Mouse (Mus musculus) heart, postnatal 4 days (tissue): ENCODE data around the gene Arhgap22. TPM values are rescaled to one million over a fixed set of nuclear protein-coding genes. Genes with fewer than 3 reads are reported as not detected.

Experiments used
- DNase-seq: peaks from one replicate; pipeline ENCODE4 v3.0.0; 2021
- total RNA-seq, 2 experiments: library from RNA; stranded (reverse); gene quantifications; 2 replicates each; pipeline ENCODE4 v1.2.3; 2021

Gene Arhgap22
- total RNA-seq, 2 experiments from 2014 or later = 2.1 to 3.0 TPM

- no peak for DNase-seq
These were observed 120.6 kb downstream of the Arhgap22 start for GRCm38 (mm10) chr14:33334402-33334801.

DNA sequence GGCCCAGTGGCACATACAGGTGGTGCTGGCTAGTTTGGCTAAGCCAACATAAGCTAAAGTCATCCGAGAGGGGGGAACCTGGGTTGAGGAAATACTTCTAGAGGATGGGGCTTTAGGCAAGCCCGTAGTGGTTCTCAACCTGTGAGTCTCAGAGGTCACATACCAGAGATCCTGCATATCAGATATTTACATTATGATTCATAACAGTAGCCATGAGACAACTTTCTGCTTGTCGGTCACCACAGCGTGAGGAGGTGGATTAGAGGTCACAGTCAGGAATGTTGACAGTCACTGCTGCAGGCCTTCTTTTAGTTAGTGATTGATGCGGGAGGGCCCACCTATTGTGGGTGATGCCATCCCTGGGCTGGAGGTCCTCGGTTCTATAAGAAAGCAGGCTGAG lies 121.9 kb downstream of the Arhgap22 start:
- DNase-seq = no peak

GRCm38 (mm10) chr14:33338684-33339083 lies 124.9 kb downstream of the Arhgap22 start:
- no peak for DNase-seq

DNA sequence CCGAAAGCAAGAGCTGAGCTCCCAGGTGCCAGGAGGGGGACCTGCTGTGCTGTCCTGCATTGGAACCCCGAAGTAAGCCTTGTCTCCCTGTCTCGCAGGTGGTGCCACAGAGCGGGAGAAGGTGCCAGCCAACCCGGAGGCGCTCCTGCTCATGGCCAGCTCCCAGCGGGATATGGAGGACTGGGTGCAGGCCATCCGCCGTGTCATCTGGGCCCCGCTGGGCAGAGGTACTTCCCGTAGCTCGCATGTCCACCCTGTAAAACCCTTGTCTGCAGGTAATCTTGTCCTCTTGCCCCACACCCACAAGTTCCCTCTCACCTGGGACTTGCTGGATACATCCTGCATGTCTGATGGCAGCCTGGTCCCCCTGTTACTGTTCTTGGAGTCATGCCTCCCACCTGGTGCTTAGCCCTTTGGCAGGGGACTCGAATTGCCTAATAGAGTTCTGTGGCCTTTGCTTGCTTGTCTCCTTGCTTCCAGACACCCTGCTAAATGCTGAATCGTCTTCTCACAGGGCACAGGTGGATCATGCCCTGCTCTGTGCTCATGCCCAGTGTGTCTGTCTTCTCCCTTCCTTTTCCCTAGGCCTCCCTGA lies 129.4 kb downstream of the Arhgap22 start:
- DNase-seq = no peak

- DNase-seq = no peak
These were observed 132.7 kb downstream of the Arhgap22 start for GRCm38 (mm10) chr14:33346546-33346945.

DNA sequence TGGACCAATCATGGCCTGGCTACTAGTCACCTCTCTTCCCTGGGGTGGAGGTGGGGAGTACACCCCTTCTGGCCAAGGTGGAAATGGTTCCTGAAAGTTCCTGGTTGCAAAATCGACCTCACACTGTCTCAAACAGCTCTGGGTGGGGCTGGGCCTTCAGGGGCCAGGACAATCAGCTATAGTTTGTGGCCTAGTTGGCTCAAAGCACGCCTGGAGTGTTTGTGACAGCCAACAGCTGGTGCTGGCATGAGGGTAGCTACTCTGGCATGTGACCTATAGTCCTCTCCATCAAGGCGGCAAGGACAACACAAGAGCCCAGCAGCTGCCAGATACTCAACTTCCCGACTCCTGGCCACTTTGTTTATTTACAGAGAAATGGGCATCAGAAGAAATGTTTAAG lies 133.9 kb downstream of the Arhgap22 start:
- DNase-seq = peak; percentile 25

DNA sequence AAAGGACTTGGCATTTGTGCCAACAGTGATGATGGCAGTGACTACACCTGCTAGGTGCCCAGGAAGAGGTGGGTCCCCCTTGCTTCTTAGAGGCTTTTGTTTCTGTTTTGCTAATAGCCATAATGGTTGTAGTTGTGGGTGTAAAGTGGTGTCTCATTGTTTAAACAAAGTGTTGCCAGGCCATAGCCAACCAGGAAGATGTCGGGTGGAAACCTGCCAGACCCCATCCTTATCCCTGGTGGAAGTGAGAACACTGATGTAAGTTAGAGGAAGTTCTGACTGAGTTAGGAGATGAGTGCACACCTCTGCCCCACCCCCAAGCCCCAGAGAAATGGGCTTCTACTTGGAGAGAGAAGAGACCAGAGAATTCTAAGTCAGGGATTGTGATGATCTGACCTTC lies 134.3 kb downstream of the Arhgap22 start:
- DNase-seq = no peak

- DNase-seq = no peak
These were observed 137.2 kb downstream of the Arhgap22 start for GRCm38 (mm10) chr14:33351019-33351418.

GRCm38 (mm10) chr14:33351984-33352722 lies 138.3 kb downstream of the Arhgap22 start:
- no peak for DNase-seq

GRCm38 (mm10) chr14:33352890-33353289 lies 139.1 kb downstream of the Arhgap22 start:
- DNase-seq = no peak

- no peak for DNase-seq
These were observed 141.4 kb downstream of the Arhgap22 start for GRCm38 (mm10) chr14:33355276-33355675.

DNA sequence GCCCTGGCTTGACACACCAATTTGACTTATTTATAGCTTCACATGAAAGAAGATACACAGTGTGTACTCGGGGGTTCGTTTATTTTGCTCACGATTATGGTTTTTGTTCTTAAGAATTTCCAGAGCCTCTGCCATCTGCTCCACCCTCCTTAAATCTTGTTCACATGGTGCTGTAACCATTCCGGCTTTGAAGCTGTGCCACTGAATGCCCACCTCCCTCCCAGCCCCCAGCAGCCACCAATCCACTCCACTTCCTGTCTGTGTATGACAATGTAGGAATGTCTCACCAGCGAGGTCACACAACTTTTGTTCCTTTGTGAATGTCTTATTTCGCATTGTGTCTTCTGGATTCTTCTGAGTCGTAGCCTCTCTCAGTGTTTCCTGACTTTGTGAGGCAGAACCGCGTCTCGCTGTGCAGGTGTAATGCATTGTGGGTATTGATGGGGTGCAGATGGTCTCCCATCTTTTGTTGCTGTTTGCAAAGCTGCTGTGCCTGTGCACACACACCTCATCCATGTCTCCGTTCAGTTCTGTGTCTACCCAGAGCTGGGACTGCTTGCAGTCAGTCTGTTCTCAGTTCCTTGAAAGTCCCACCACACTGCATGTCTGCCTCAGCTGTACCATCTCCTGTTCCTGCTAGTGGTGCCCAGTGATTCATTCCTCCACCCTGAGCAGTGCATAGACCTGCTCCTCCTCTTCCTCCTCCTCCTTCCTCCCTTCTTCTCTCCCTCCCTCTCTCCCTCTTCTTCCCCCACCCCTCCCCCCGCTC lies 144.0 kb downstream of the Arhgap22 start:
- no peak for DNase-seq

- DNase-seq = no peak
These were observed 145.1 kb downstream of the Arhgap22 start for GRCm38 (mm10) chr14:33358891-33359290.

DNA sequence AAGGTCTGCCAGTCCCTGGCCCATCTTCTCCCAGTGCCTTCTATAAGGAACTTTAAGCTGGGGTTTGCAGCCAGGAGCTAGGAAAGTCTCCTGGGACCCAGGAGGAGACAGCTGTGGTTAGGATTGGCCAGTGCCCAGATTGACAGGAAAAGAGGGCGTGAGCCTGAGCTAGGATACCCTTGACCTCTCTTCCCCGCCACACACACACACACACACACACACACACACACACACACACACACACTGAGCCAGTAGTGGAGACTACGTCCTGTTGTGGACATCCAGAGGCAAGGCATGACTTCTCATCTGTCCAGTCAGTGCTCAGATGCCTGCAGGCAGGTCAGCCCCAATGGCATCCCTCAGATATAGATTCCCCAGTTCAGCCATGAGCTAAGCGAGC lies 147.7 kb downstream of the Arhgap22 start:
- no peak for DNase-seq

- DNase-seq = no peak
These were observed 148.3 kb downstream of the Arhgap22 start for GRCm38 (mm10) chr14:33362122-33362521.

DNA sequence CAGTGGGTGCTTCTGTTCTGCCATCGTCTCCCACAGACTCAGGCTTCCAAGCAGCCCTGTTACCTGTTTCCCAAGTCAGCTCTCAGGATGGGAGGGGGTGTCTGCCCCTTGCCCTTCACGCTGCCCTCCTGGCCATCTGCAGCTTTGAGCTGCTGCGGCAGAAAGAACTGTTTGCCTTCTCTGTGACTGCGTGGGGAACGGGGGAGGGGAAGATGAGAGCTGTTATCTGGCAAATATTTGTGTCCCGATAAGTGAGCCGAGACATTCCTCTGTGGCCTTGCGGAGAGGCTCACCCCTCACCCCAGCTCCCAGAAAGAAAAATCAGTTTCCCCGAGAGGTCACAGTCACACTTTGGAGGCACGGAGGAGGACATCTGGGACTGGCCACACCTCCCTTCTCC lies 149.0 kb downstream of the Arhgap22 start:
- DNase-seq = no peak

DNA sequence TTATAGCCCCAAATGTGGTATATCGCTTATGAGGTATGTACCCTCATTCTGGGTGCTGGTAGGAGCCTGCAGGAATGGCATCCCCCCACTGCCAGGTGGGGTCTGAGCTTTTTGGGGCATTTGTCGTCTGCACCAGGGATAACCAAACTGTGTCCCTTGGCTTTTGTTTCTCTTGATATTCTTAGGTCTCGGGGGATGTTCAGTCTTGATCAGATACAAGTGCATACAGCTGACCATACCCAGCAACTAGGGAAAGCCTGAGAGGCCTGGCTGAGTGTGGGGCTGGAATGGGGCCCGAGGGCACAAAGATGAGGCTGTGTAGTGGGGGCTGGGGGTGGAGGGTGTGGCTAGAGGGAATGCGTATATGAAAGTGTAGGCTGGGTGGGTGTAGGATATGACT lies 149.8 kb downstream of the Arhgap22 start:
- DNase-seq = no peak

- no peak for DNase-seq
These were observed 150.2 kb downstream of the Arhgap22 start for GRCm38 (mm10) chr14:33364061-33364460.

- no peak for DNase-seq
These were observed 153.3 kb downstream of the Arhgap22 start for GRCm38 (mm10) chr14:33366891-33367777.

DNA sequence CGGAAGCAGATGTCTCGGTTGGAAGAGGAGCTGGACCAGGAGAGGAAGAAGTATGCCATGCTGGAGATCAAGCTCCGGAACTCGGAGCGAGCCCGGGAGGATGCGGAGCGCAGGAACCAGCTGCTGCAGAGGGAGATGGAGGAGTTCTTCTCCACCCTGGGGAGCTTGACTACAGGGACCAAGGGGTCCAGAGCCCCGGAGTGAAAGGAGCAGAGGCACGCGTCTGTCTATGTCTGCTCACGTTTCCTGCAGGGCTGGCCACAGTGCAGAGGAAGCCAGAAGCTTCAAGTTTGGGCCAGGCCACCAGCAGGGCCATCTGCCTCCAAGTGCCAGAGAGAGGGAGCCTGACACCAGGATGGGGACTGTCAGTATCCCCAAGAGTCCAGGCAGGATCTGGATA lies 155.5 kb downstream of the Arhgap22 start:
- no peak for DNase-seq

DNA sequence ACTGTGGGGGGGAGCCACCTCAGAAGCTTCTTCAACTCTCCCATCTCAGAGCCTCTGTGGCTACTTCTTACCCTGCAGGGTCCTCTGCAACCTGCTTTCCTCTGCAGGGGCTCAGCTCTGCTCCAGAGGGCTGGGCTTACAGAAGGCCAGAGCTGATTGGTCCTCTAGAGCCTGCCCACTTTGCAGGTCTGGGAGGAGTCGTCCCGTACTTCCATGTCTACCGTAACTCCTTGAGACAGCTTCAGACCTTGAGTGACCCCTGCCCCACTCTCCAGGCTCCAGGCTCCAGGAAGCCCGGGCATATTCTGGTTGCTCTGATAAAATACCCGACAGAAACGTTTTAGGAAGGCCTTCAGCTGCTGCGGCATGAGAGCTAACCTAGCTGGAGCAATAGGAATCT lies 156.2 kb downstream of the Arhgap22 start:
- no peak for DNase-seq

DNA sequence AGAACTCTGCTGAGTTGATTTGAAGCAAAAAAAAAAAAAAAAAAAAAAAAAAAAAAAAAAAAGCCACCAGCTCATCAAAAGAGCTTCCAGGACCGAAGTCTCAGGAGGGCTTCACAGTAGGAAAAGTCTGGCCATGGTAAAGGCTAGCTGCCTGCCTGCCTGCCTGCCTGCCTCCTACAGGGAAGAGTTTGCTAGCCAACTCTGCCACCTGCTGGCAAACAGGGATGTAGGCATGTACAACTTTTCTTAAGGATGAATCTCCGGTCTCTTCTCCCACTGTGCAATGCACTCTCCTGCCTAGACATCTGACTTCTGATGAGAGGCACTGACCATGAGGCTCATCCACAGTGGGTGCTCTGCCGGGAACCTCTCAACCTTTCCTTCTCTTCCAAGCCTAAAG lies 157.4 kb downstream of the Arhgap22 start:
- peak; percentile 78 for DNase-seq

DNA sequence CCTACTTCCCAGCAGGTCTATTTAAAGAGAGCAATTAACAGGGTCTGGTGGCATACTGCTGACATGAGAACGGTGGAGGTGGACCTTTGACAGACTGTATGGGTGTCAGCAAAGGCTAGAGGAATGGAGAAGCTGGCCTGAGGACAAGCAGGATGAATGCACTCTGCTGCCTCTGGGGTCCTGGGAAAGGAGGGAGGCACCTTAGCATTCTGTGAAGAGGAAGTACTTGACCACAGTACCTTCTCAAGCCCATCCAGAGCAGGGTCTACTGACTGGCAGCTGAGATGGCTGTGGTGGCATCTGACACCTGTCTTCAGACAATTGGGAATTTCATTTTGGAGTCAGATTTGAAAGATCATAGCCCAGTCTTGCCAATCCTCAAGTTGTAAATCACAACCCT lies 159.4 kb downstream of the Arhgap22 start:
- no peak for DNase-seq
